Mouse (Mus musculus) heart, embryonic 11.5 days (tissue): ENCODE measurements around the gene Ergic1. TPM values are rescaled to one million over a fixed set of nuclear protein-coding genes. Genes with fewer than 3 reads are reported as not detected.

Source experiments
- ATAC-seq: fragments of 200-750 bp; cut with Nextera tagmentation; replicated peaks from 2 replicates; pipeline ENCODE4 v1.8.0; 2017; ENCODE audit warnings: moderate library complexity; ENCODE audit not compliant: insufficient number of reproducible peaks, low FRiP score, low TSS enrichment
- H3K27ac ChIP-seq: fragments of 300-500 bp; sonication (generic); 2 replicates; pipeline ENCODE4 v1.5.1; 2014; ENCODE audit warnings: mild to moderate bottlenecking, low read depth, low read length
- H3K27me3 ChIP-seq: fragments of 300-500 bp; sonication (generic); 2 replicates; pipeline ENCODE4 v1.6.1; 2014; ENCODE audit warnings: mild to moderate bottlenecking, low read length, mixed read lengths; ENCODE audit not compliant: control insufficient read depth, insufficient read depth
- H3K36me3 ChIP-seq: fragments of 300-500 bp; sonication (generic); 2 replicates; pipeline ENCODE4 v1.6.1; 2014; ENCODE audit warnings: mild to moderate bottlenecking, low read length, moderate library complexity, mixed read lengths; ENCODE audit not compliant: control insufficient read depth, insufficient read depth
- H3K4me1 ChIP-seq: fragments of 300-500 bp; sonication (generic); 2 replicates; pipeline ENCODE4 v1.6.1; 2014; ENCODE audit warnings: low read length; ENCODE audit not compliant: control insufficient read depth, insufficient read depth
- H3K4me2 ChIP-seq: fragments of 300-500 bp; sonication (generic); 2 replicates; pipeline ENCODE4 v1.6.1; 2014; ENCODE audit warnings: mild to moderate bottlenecking, moderate library complexity
- H3K4me3 ChIP-seq: fragments of 300-500 bp; sonication (generic); 2 replicates; pipeline ENCODE4 v1.5.1; 2014; ENCODE audit warnings: low read depth, low read length
- H3K9ac ChIP-seq: fragments of 300-500 bp; sonication (generic); 2 replicates; pipeline ENCODE4 v1.6.1; 2014; ENCODE audit warnings: mild to moderate bottlenecking, low read depth, low read length, moderate library complexity
- H3K9me3 ChIP-seq: fragments of 300-500 bp; sonication (generic); replicated peaks from 2 replicates; pipeline ENCODE4 v1.6.1; 2016; ENCODE audit warnings: low read length; ENCODE audit not compliant: control insufficient read depth
- WGBS: fragments of 180-500 bp; shearing (Covaris S2); extraction: QIAGEN DNeasy Blood & Tissue Kit; methylation state at CpG from one replicate; pipeline ENCODE4 v1.1.7; 2014; ENCODE audit not compliant: insufficient replicate concordance; 5-methylcytosine and 5-hydroxymethylcytosine counted together
- polyA plus RNA-seq: library from polyadenylated mRNA; unstranded; fragments of >200 nt; fragmentation: Nextera tagmentation; extraction: Ambion mirVana; gene quantifications from 2 replicates; pipeline ENCODE4 v1.2.1, GENCODE M21; 2014

Ergic1 gene
- polyA plus RNA-seq, 1 experiment from 2014 or later = 147 TPM

DNA sequence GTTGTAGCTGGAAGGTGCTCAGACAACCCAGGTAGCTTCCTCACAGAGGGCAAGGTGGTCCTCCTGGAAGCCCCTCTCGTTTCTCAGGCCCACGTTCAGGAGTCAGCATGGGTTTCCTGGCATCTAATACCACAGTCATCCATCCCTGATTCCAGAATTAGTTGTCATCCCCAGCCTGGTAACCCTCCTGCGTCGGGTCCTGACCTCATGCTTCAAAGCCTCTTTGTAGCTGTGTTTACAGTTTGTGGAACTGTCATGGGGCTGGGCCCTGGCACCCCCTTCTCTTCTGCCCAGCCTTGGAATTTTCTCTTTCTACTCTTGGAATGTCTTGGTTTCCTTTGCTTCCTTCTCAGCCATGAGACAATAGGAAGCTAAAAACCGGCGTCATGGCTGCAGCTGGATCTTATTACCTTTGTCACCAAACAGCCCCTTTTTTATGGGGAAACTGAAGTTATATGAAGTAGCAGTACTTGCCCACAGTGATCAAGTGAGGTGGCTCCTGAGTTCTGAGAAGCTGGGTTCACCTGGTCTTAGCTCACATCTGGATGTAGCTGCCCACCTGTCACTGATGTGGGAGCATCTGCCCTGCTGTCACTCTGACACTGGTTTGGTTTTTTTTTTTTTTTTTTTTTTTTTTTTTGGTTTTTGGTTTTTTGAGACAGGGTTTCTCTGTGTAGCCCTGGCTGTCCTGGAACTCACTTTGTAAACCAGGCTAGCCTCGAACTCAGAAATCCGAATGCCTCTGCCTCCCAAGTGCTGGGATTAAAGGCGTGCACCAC lies 53.6 kb downstream of the Ergic1 start:
- Histone ChIP-seq H3K27me3 (no peaks in the 10 kb centered on the region), H3K9me3 (no peaks in the 10 kb centered on the region), H3K4me1 (peaks cover 18% of the 10 kb centered on the region), H3K4me2 (no peak overlapping the region), H3K36me3 (0 out of 2 replicates have a peak, but pooled peaks cover 6% of the 10 kb centered on the region), H3K4me3 (no peak overlapping the region), H3K9ac (no peak overlapping the region), H3K27ac (no peak overlapping the region)
- WGBS = 81% methylated on average over 9 of the region's 9 CpGs
- ATAC-seq = no peak

DNA sequence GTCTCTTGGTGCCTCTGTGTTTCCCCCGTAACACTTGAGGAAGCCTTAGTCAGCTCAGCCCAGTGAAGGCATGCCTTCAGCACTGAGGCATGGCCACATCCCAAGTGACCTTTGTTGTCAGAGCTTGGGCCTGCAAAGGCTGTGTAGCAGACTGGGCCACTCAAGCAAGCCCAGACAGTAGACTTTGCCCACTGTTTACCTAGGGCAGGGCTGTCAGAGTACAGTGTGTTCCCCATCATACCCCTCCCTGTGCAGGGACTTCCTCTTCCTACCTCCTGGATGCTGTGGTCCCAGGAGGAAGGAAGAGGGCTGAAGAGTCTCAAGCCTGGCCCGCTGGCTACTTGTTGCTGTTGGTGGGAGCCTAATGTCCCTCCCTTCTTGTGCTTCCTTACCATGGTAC lies 55.4 kb downstream of the Ergic1 start:
- no peak for ATAC-seq
- Histone ChIP-seq H3K4me3 (no peak overlapping the region), H3K36me3 (0 out of 2 replicates have a peak, but pooled peaks cover 6% of the 10 kb centered on the region), H3K9ac (no peak overlapping the region), H3K4me1 (peaks cover 6% of the 10 kb centered on the region), H3K4me2 (no peak overlapping the region), H3K27me3 (no peaks in the 10 kb centered on the region), H3K9me3 (no peaks in the 10 kb centered on the region), H3K27ac (no peak overlapping the region)
- WGBS = 73% methylated on average over 2 of the region's 2 CpGs

DNA sequence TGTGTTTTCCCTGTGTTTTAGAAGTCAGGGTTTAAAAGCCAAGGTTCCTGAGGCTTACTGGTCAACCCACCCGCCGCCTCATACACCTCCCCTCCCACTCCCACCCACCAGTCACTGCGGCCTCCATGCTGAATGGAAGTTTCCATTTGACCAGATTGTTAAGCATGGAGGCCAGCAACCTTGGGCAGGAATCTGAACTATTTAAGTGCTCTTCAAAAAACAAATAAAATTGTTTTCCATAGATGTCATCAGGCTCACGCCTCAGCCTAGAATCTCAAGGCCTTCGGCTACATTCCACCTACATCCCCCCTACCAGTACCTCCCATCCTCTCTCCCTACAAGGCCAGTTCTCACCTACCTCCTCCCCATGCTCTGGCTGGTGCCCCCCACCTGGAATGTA lies 57.2 kb downstream of the Ergic1 start:
- H3K4me3 ChIP-seq = no peak overlapping the region
- no peak overlapping the region for H3K9ac ChIP-seq
- H3K27me3 ChIP-seq = no peaks in the 10 kb centered on the region
- H3K4me1 ChIP-seq = no peaks in the 10 kb centered on the region
- ATAC-seq = no peak
- H3K9me3 ChIP-seq = no peaks in the 10 kb centered on the region
- no peak overlapping the region for H3K4me2 ChIP-seq
- 78% methylated on average over 5 of the region's 5 CpGs for WGBS
- no peak overlapping the region for H3K27ac ChIP-seq
- 0 out of 2 replicates have a peak, but pooled peaks cover 3% of the 10 kb centered on the region for H3K36me3 ChIP-seq

DNA sequence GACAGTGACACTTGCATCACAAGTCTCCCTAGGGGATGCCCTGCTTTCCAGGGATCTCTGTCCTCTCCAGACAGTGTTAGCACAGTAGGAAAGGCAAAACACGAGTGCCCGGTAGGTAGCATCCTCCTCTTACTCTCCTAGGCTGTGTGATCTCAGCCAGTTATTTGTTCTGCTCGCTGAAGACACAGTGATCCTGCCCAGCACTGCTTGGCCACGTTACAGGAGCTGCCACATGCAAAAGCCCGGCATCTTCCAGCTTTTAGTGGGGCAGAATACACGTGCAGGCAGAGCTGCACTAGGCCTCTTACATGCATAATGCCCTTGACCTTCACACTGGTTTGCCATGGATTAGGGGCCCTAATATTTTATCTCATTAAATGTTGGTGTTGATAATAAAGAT lies 58.3 kb downstream of the Ergic1 start:
- no peaks in the 10 kb centered on the region for H3K9me3 ChIP-seq
- 82% methylated on average over 6 of the region's 6 CpGs for WGBS
- H3K27ac ChIP-seq = no peak overlapping the region
- H3K4me1 ChIP-seq = no peaks in the 10 kb centered on the region
- peaks cover 7% of the 10 kb centered on the region; the same call in 1 of the 2 replicates for H3K36me3 ChIP-seq
- no peak overlapping the region for H3K9ac ChIP-seq
- no peak for ATAC-seq
- no peaks in the 10 kb centered on the region for H3K27me3 ChIP-seq
- no peak overlapping the region for H3K4me2 ChIP-seq
- H3K4me3 ChIP-seq = no peak overlapping the region

DNA sequence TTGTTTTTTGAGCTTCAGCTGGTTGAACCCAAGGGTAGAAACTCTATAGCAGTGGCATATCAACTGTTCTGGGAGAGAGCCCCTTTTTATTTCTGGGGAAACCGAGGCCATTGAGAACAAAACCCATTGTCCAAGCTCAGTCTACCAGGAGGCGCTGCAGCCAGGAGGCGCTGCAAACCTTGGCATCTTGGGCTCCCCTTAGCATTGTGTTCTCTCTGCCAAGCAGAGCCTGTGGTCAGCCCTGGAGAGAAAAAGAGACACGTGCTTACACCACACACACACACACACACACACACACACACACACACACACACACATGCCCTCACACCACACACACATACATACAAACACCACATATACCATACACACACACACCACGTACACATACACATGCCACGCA lies 59.0 kb downstream of the Ergic1 start:
- H3K27me3 ChIP-seq = no peaks in the 10 kb centered on the region
- no peaks in the 10 kb centered on the region for H3K9me3 ChIP-seq
- no peak overlapping the region for H3K27ac ChIP-seq
- H3K4me3 ChIP-seq = no peak overlapping the region
- no peak overlapping the region for H3K9ac ChIP-seq
- ATAC-seq = no peak
- H3K4me1 ChIP-seq = no peaks in the 10 kb centered on the region
- peaks cover 10% of the 10 kb centered on the region; the same call in 1 of the 2 replicates for H3K36me3 ChIP-seq
- 96% methylated on average over 6 of the region's 6 CpGs for WGBS
- no peak overlapping the region for H3K4me2 ChIP-seq

DNA sequence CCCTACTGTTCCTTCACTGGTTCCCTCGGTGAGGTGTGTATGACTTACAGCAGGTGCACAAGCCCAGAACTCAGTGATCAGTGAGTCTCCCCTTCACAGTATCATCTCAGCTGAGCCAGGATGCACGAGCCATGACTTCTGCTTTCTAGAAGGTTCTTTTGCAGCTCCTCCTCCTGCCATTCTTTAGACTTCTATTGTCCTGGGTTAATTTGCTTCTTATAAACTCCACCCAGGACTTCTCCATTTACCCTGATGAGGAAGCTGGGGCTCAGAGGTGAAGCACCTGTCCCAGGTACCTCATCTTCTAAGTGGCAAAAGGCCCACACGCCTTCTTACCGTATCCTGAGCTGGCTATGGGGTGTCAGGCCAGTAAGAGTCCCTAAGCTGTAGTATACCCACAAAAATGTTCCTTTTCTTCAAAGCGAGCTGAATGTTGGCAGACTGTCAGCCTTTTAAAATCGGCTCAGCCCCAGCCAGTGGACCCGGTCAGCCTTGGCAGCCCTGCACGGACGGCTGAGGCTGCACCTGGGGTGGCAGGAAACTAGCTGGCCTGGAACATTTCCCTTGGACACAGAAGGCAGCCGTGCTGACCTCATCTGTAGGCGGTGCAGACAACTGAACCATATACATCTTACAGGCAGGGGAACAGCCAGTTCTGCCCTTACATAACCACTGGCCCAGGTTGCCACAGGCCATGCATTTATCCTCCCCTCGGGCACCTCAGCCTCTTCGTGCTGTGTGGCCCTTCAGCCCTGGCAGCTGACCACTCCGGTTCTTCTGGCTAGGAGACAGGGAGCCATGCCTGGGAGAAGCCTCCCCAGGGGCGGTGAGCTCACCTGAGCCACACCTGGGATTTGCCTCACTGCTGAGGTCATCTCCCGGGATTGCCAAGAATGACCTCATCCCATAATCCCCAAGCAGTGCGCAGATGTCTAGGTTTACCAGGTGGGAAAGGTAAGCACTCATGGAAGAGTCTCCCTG lies 59.8 kb downstream of the Ergic1 start:
- ATAC-seq = no peak
- Histone ChIP-seq H3K27me3 (no peaks in the 10 kb centered on the region), H3K9ac (no peak overlapping the region), H3K4me3 (no peak overlapping the region), H3K4me2 (no peak overlapping the region), H3K27ac (no peak overlapping the region), H3K4me1 (no peaks in the 10 kb centered on the region), H3K36me3 (peaks cover 10% of the 10 kb centered on the region), H3K9me3 (no peaks in the 10 kb centered on the region)
- WGBS = 86% methylated on average over 17 of the region's 17 CpGs

DNA sequence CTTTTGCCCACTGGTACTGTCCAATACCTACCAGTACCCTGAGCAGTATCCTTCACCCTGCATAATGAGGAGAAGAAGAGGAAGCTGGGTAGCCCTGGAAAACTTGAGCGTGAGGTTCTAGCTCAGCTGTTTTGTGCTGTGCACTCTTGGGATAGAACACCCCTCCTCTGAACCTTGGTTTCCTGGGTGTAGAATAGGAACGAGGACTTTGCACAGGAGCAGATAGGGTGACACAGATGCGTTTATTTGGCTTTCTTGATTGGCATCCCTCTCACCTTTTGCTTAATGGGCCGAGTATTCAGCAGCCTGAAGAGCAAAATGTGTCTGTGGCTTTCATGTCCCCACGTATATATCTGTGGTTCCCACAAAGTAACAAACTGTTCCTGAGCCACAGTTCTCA lies 60.6 kb downstream of the Ergic1 start:
- Histone ChIP-seq H3K36me3 (peaks cover 13% of the 10 kb centered on the region), H3K9ac (no peak overlapping the region)
- WGBS = 89% methylated on average over 5 of the region's 5 CpGs

DNA sequence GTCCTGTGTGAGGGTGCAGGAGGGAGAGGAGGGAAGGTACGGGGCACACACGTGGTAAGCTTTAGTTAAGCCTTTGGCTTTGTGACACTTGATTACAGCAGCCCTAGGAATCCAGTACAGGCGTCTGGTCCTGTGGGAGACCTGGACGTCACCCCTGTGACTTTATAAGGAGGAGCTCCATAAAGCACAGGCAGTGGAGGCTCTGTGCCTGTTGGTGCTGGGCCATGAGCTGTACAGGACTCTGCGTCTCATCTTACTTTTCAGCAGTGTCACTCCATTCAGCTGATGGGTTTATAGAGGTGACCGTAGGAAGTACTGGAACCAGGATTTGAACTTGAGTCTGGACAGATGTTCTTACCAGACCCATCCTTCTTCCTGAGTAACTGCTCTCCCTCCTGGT lies 62.7 kb downstream of the Ergic1 start:
- Histone ChIP-seq H3K36me3 (peaks cover 16% of the 10 kb centered on the region), H3K4me2 (no peak overlapping the region), H3K27me3 (no peaks in the 10 kb centered on the region), H3K9ac (no peak overlapping the region), H3K4me1 (no peaks in the 10 kb centered on the region), H3K27ac (no peak overlapping the region), H3K9me3 (no peaks in the 10 kb centered on the region), H3K4me3 (no peak overlapping the region)
- ATAC-seq = no peak
- WGBS = 86% methylated on average over 6 of the region's 6 CpGs

More for the DNA sequence above, 60.6 kb downstream of the Ergic1 start:
- H3K4me1 ChIP-seq = no peaks in the 10 kb centered on the region
- no peak overlapping the region for H3K27ac ChIP-seq
- no peak overlapping the region for H3K4me3 ChIP-seq
- H3K4me2 ChIP-seq = no peak overlapping the region
- no peak for ATAC-seq
- H3K27me3 ChIP-seq = no peaks in the 10 kb centered on the region
- H3K9me3 ChIP-seq = no peaks in the 10 kb centered on the region
